Mouse (Mus musculus): ENCODE data around the gene Tbata. TPM values are rescaled to one million over a fixed set of nuclear protein-coding genes. Genes with fewer than 3 reads are reported as not detected.
A peak's percentile ranks its signal among the peaks of the same experiment; 100 is the strongest.

The Tbata gene
- polyA plus RNA-seq (2015; fragmentation: Nextera tagmentation; extraction: Ambion mirVana) = not detected in 2 replicates

GRCm38 (mm10) chr10:61171654-61172053 lies at the start of gene Tbata:
TSS of gene Tbata (plus strand) at chr10:61171954.
- TF ChIP-seq CTCF (IDR thresholded peaks at IDR 0.05; ENCODE audit: low read depth) = no peak
- no peak within 1 kb of the TSS for H3K4me3 ChIP-seq (ENCODE audit: low read depth, low read length)
- no peaks in the 10 kb centered on the region for H3K36me3 ChIP-seq (ENCODE audit: control insufficient read depth, insufficient read depth)
- H3K4me2 ChIP-seq (replicated peaks; ENCODE audit: low read depth) = no peak within 1 kb of the TSS
- H3K4me1 ChIP-seq (replicated peaks; ENCODE audit: control insufficient read depth, insufficient read depth, low read length) = no peaks in the 10 kb centered on the region
- H3K27me3 ChIP-seq (replicated peaks; ENCODE audit: control insufficient read depth, insufficient read depth, low read length) = peaks cover 10% of the 10 kb centered on the region; the same call in 1 of the 2 replicates
- no peak within 1 kb of the TSS for H3K9ac ChIP-seq (ENCODE audit: low read depth, low read length)
- ATAC-seq = no peak
- no peak within 1 kb of the TSS for H3K27ac ChIP-seq (ENCODE audit: low read depth, low read length)
- H3K9me3 ChIP-seq (ENCODE audit: control insufficient read depth) = no peaks in the 10 kb centered on the region
- 61% methylated on average over 3 of the region's 3 CpGs for WGBS

DNA sequence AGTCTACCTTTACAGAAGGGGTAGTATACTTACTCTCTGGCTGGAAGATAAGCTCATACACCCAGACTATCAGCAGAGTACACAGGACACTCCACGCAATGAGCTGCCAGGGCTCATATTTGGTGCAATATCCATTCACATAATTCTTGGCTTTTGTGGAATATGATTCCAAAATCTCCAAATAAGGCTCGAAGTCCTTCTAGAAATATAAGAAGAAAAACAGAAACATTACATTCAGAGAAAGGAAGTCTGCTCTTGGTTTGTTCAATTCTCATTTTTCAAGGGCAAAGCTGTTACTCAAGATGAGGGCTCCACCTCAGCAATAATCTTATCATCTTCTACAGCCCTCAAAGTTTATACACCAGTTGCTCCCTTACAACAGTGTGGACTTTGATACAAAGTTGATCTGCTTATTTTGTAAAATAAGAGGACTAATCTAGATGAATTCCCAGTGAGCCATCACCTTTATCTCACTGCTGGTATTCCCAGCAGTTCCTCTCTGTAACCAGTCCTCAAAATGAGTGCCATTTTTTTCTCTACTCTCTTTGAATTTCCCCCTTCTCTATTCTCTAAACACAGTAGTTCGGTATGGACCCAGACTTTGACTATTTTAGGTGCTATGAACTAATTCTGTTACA lies 48.4 kb upstream of the Tbata start:
- Histone ChIP-seq H3K4me3 (ENCODE audit: low read depth, low read length) (no peak overlapping the region), H3K9me3 (ENCODE audit: control insufficient read depth) (no peaks in the 10 kb centered on the region), H3K9ac (ENCODE audit: low read depth, low read length) (no peak overlapping the region), H3K27ac (ENCODE audit: low read depth, low read length) (peak overlapping the region; percentile 66), H3K4me1 (replicated peaks; ENCODE audit: control insufficient read depth, insufficient read depth, low read length) (no peaks in the 10 kb centered on the region), H3K36me3 (ENCODE audit: control insufficient read depth, insufficient read depth) (peaks cover 22% of the 10 kb centered on the region), H3K4me2 (replicated peaks; ENCODE audit: low read depth) (no peak overlapping the region), H3K27me3 (replicated peaks; ENCODE audit: control insufficient read depth, insufficient read depth, low read length) (no peaks in the 10 kb centered on the region)
- 47% methylated on average over 3 of the region's 3 CpGs for WGBS
- ATAC-seq = peak; percentile 83
- TF ChIP-seq CTCF (IDR thresholded peaks at IDR 0.05; ENCODE audit: low read depth) = no peak

- Histone ChIP-seq H3K4me2 (replicated peaks; ENCODE audit: low read depth) (no peak overlapping the region), H3K27ac (ENCODE audit: low read depth, low read length) (no peak overlapping the region), H3K9me3 (ENCODE audit: control insufficient read depth) (no peaks in the 10 kb centered on the region), H3K4me3 (ENCODE audit: low read depth, low read length) (no peak overlapping the region), H3K36me3 (ENCODE audit: control insufficient read depth, insufficient read depth) (peaks cover 17% of the 10 kb centered on the region), H3K4me1 (replicated peaks; ENCODE audit: control insufficient read depth, insufficient read depth, low read length) (0 out of 2 replicates have a peak, but pooled peaks cover 2% of the 10 kb centered on the region), H3K27me3 (replicated peaks; ENCODE audit: control insufficient read depth, insufficient read depth, low read length) (no peaks in the 10 kb centered on the region), H3K9ac (ENCODE audit: low read depth, low read length) (no peak overlapping the region)
- no peak for ATAC-seq
- 83% methylated on average over 2 of the region's 2 CpGs for WGBS
- no peak for TF ChIP-seq CTCF (IDR thresholded peaks at IDR 0.05; ENCODE audit: low read depth)
Measured at GRCm38 (mm10) chr10:61124462-61124861, 47.3 kb upstream of the Tbata start.

DNA sequence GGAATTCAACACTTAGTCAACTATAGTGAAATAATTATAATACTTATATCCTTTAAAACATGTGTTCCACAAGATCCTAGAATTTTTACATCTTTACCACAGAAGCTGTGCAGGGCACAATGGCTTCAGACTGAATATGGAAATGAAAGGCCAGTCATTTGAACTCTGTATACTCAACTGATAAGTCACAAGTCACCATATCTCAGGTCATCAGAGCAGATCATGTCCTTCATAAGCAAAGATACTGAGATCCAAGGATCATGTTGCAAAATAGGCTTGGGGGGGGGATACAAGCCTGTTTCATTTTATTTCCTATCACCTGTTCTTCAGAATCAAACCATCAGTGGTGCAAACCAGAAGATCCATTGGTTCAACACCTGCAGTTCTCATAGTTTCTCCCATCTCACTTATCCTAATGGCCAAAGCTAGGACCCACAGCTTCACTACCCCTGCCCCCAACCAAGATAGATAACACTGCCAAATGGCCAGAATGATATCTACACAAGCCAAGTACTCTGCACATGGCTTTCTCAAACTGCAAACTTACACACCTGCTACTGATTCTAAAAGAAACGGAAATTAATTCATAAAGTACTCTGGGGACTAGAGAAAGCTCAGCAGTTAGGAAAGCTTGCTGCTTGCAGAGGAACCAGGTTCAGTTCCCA lies 42.9 kb upstream of the Tbata start:
- Histone ChIP-seq H3K4me3 (ENCODE audit: low read depth, low read length) (no peak overlapping the region), H3K4me2 (replicated peaks; ENCODE audit: low read depth) (no peak overlapping the region), H3K9me3 (ENCODE audit: control insufficient read depth) (no peaks in the 10 kb centered on the region), H3K4me1 (replicated peaks; ENCODE audit: control insufficient read depth, insufficient read depth, low read length) (0 out of 2 replicates have a peak, but pooled peaks cover 2% of the 10 kb centered on the region), H3K27ac (ENCODE audit: low read depth, low read length) (no peak overlapping the region), H3K36me3 (ENCODE audit: control insufficient read depth, insufficient read depth) (peaks cover 6% of the 10 kb centered on the region; the same call in 1 of the 2 replicates), H3K27me3 (replicated peaks; ENCODE audit: control insufficient read depth, insufficient read depth, low read length) (no peaks in the 10 kb centered on the region), H3K9ac (ENCODE audit: low read depth, low read length) (no peak overlapping the region)
- TF ChIP-seq CTCF (IDR thresholded peaks at IDR 0.05; ENCODE audit: low read depth) = no peak
- whole genome bisulfite sequencing = 79% methylated on average over 1 of the region's 1 CpGs
- ATAC-seq = no peak

GRCm38 (mm10) chr10:61130959-61131358 lies 40.8 kb upstream of the Tbata start:
- TF ChIP-seq CTCF (IDR thresholded peaks at IDR 0.05; ENCODE audit: low read depth) = no peak
- Histone ChIP-seq H3K9ac (ENCODE audit: low read depth, low read length) (no peak overlapping the region), H3K4me1 (replicated peaks; ENCODE audit: control insufficient read depth, insufficient read depth, low read length) (0 out of 2 replicates have a peak, but pooled peaks cover 2% of the 10 kb centered on the region), H3K36me3 (ENCODE audit: control insufficient read depth, insufficient read depth) (peaks cover 6% of the 10 kb centered on the region; the same call in 1 of the 2 replicates), H3K27me3 (replicated peaks; ENCODE audit: control insufficient read depth, insufficient read depth, low read length) (no peaks in the 10 kb centered on the region), H3K4me3 (ENCODE audit: low read depth, low read length) (no peak overlapping the region), H3K27ac (ENCODE audit: low read depth, low read length) (no peak overlapping the region), H3K4me2 (replicated peaks; ENCODE audit: low read depth) (no peak overlapping the region), H3K9me3 (ENCODE audit: control insufficient read depth) (no peaks in the 10 kb centered on the region)
- WGBS = 86% methylated on average over 3 of the region's 3 CpGs
- no peak for ATAC-seq

- Histone ChIP-seq H3K4me1 (replicated peaks; ENCODE audit: control insufficient read depth, insufficient read depth, low read length) (no peaks in the 10 kb centered on the region), H3K36me3 (ENCODE audit: control insufficient read depth, insufficient read depth) (no peaks in the 10 kb centered on the region), H3K27ac (ENCODE audit: low read depth, low read length) (no peak overlapping the region), H3K9me3 (ENCODE audit: control insufficient read depth) (no peaks in the 10 kb centered on the region), H3K27me3 (replicated peaks; ENCODE audit: control insufficient read depth, insufficient read depth, low read length) (no peaks in the 10 kb centered on the region), H3K9ac (ENCODE audit: low read depth, low read length) (no peak overlapping the region), H3K4me2 (replicated peaks; ENCODE audit: low read depth) (no peak overlapping the region), H3K4me3 (ENCODE audit: low read depth, low read length) (no peak overlapping the region)
- TF ChIP-seq CTCF (IDR thresholded peaks at IDR 0.05; ENCODE audit: low read depth) = no peak
- ATAC-seq = no peak
- 72% methylated on average over 4 of the region's 4 CpGs for WGBS
Measured at GRCm38 (mm10) chr10:61134041-61134440, 37.7 kb upstream of the Tbata start.
